Mouse (Mus musculus): Measurements from ENCODE around the gene Slc7a4. TPM values are rescaled to one million over a fixed set of nuclear protein-coding genes. Genes with fewer than 3 reads are reported as not detected.

Slc7a4 gene
- polyA plus RNA-seq, 1 experiment from 2014 or later: 2.9 TPM

Other genes with a start within 250 kb of the Slc7a4 start
- 13.0 and 14.0 TPM in 2 replicates for gene Snap29, start 177.2 kb downstream of the Slc7a4 start, polyA plus RNA-seq (2016; fragmentation: Nextera tagmentation; extraction: Ambion mirVana)
- gene Pi4ka, start 176.9 kb downstream of the Slc7a4 start, polyA plus RNA-seq (2016; fragmentation: Nextera tagmentation; extraction: Ambion mirVana): 44.8 and 50.2 TPM in 2 replicates
- 88.9 and 92.2 TPM in 2 replicates for gene Crkl, start 131.2 kb downstream of the Slc7a4 start, polyA plus RNA-seq (2016; fragmentation: Nextera tagmentation; extraction: Ambion mirVana)
- 0.45 and 0.55 TPM in 2 replicates for gene Aifm3, start 93.6 kb downstream of the Slc7a4 start, polyA plus RNA-seq (2016; fragmentation: Nextera tagmentation; extraction: Ambion mirVana)
- gene Lztr1, start 74.5 kb downstream of the Slc7a4 start, polyA plus RNA-seq (2016; fragmentation: Nextera tagmentation; extraction: Ambion mirVana): 104 and 111 TPM in 2 replicates
- 72.0 and 75.6 TPM in 2 replicates for gene Thap7, start 52.1 kb downstream of the Slc7a4 start, polyA plus RNA-seq (2016; fragmentation: Nextera tagmentation; extraction: Ambion mirVana)
- gene Lrrc74b, start 22.0 kb downstream of the Slc7a4 start, polyA plus RNA-seq (2016; fragmentation: Nextera tagmentation; extraction: Ambion mirVana): not detected in 2 replicates
- 0.26 and 0.33 TPM in 2 replicates for gene P2rx6, start 21.3 kb downstream of the Slc7a4 start, polyA plus RNA-seq (2016; fragmentation: Nextera tagmentation; extraction: Ambion mirVana)
- 50.6 and 52.1 TPM in 2 replicates for gene Smpd4, start 36.1 kb upstream of the Slc7a4 start, polyA plus RNA-seq (2016; fragmentation: Nextera tagmentation; extraction: Ambion mirVana)
- gene Ccdc74a, start 63.3 kb upstream of the Slc7a4 start, polyA plus RNA-seq (2016; fragmentation: Nextera tagmentation; extraction: Ambion mirVana): 8.2 and 11.9 TPM in 2 replicates
- 43.2 and 44.2 TPM in 2 replicates for gene Med15, start 149.7 kb upstream of the Slc7a4 start, polyA plus RNA-seq (2016; fragmentation: Nextera tagmentation; extraction: Ambion mirVana)
- gene Klhl22, start 176.4 kb upstream of the Slc7a4 start, polyA plus RNA-seq (2016; fragmentation: Nextera tagmentation; extraction: Ambion mirVana): 87.7 and 88.5 TPM in 2 replicates
- 41.0 and 46.3 TPM in 2 replicates for gene Scarf2, start 214.1 kb upstream of the Slc7a4 start, polyA plus RNA-seq (2016; fragmentation: Nextera tagmentation; extraction: Ambion mirVana)
- gene B830017H08Rik, start 249.9 kb upstream of the Slc7a4 start, polyA plus RNA-seq (2016; fragmentation: Nextera tagmentation; extraction: Ambion mirVana): 0.27 and 0.56 TPM in 2 replicates